Mouse (Mus musculus) G1E-ER4 (cell line): ENCODE data around the gene Nav3. TPM values are rescaled to one million over a fixed set of nuclear protein-coding genes. Genes with fewer than 3 reads are reported as not detected.

Experiments used
- GATA1 ChIP-seq: IDR thresholded peaks from one replicate; pipeline ENCODE4 v1.8.0; 2012; ENCODE audit warnings: low read length, inconsistent platforms
- polyA plus RNA-seq: library from polyadenylated mRNA; stranded (reverse); fragments of >175 nt; gene quantifications from 2 replicates; pipeline ENCODE4 v1.2.3, GENCODE M21; 2012

Gene Nav3
- polyA plus RNA-seq, 1 experiment: not detected

DNA sequence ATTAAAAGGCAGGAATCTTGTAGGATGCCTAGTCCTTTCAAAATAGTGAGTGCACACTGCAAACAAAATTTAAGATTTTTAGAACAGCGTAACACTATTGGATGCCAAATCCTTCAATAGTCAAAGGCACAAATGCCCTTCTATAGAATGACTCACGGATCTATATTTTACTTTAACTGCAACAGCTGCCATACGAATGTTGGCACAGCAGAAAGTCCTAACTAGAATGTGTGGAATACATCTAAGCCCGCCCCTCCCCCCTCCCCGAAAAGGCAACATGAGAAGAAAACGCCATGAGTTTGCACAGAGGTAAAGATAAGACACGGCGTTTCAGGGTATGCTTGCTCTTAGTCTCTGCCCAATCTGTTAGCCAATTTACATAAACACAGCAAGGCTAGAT is 383.6 kb downstream of the Nav3 start:
- TF ChIP-seq GATA1: no peak

DNA sequence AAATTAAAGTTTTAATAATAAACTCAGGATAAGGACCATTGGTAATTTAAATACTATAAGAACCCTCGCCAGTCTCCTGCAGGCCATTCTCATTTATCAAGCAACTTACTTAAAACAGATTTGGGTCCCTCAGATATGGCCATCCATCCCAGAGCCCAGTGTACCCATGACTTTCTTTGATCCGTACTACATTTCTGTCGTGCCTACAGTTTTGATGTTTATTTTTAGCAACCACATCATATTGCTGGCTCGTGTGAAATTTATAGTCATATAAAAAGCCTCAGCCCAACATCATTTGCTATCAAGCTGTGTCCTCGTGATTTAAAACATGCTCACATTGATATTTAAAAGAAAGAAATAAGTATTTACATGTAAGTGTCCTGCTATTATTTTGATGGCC is 394.8 kb downstream of the Nav3 start:
- TF ChIP-seq GATA1: no peak

DNA sequence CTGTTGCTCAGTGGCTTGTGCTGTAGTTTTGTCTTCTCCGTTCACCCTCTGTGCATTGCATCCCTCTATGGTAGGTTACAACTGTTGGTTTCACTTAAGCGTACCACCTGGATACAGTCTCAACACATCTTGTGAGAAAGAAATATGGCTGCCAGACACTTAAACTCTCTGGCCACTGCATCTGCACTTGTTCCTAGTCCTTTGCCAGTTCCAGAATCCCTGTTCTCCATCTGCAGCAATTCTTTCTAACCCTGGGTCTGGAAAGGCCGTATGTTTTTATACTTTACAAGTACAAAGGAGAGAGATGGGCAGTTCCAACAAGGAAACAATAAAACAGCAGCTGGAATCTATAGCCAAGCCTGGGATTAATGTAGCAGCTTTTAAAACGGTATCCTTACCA is 418.5 kb downstream of the Nav3 start:
- no peak for TF ChIP-seq GATA1

DNA sequence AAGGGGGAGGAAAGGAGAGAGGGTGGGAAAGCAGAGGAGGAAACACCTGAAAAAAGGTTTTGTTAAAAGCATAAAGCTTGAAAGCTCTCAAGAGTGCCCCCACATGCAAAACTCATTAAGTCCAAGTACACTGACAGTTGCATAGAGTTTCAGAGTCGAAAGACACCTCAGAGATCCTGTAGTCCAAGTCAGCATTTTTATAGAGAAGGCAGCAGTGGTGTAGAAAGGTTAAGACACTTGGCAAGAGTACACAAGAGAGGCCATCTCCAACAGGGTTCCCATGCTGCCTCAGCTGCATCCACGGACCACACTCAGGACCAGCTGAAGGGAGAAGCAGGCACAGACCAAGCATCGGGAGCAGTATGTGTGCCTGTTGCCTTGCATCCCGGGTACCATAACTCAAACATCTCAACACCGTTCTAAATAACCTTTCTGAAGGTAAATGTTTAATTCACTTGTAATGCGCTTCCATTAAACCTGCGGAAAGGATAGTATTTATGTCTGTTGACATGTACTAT is 421.4 kb downstream of the Nav3 start:
- TF ChIP-seq GATA1: no peak

DNA sequence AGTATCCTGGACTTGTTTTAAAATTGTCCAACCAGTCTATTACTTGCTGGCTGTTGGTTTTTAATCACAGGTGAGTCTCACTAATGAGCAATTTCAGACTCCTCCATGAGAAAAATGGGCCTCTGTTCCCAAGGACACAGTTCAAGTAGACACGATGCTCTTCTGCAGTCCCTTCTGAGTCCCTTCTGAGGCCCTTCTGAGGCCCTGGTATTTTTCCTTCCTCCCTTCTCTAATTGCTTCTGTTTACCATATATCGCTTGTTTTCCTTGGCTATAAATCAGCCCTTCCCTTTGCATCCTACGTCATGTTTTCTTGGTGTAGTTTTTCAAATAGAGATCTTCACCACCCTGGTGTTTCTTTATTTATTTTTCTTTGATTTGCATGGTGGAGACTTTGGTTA is 433.9 kb downstream of the Nav3 start:
- no peak for TF ChIP-seq GATA1

DNA sequence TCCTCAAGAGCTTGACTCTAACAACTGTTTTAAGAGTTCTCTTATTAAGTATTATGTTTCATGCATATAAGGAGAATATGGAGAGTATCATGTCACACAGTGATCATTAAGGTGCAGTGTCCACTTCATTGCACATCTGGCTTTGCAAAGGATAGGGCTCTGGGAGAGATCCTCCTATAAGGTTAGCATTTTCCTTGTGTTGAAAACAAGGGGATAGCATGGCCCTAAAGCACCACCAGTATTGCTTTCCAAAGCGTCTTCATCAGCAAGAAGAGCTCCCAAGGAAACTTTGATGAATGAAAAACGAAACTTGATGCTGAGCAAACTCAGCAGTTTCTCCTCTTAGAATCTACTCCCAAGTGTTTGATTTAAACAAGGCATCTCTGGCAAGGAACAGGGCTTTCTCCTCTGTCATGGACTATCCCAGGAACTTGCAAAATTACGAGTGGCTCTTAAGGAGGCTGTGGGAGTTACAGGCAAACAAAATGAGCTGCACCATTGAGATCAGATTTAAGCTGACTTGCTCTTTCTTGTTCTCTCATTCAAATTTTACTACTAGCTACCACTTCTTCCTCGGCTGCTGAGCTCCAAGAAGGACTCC is 436.6 kb downstream of the Nav3 start:
- no peak for TF ChIP-seq GATA1

DNA sequence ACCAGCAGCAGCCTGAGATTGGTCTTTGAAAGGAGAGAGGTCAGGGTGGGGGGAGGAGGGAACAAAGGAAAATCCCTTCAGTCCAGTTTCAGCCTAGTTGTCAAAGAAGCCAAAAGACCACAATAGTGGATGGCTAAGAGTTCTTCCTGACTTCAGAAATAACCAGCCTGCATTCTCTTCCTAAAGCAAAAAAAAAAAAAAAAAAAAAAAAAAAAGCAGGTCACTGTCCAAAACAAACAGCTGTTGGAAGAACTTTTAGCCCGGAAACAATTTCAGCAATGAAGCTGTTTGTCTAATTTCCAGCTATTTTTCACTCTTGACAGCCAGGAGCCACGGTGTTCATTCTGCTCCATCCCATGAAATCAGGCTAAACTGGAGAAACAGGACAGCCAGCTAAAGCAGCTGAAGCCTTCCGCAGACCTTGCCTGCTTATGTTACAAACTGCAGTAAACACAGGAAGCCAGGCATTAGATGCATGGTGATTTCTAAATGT is 455.2 kb downstream of the Nav3 start:
- TF ChIP-seq GATA1: no peak

DNA sequence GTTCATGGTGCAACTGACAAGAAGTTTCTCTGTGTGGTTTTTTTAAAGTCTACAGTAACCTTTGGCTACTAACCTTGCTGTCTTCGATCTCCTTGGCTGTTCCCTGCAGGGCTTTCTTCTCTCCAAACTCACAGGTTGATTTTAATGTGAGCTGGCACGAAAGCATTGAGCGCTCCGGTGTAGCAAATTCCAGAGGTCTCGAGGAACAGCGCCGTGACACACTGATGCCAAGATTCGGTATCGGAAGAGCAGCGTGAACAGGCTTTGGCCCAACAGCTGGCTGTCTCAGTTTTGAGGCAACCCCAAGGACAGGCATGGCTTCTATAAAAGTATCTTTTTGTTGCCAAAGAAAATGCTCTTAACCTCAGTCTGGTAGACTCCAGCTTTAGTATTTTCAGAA is 456.1 kb downstream of the Nav3 start:
- TF ChIP-seq GATA1: no peak

DNA sequence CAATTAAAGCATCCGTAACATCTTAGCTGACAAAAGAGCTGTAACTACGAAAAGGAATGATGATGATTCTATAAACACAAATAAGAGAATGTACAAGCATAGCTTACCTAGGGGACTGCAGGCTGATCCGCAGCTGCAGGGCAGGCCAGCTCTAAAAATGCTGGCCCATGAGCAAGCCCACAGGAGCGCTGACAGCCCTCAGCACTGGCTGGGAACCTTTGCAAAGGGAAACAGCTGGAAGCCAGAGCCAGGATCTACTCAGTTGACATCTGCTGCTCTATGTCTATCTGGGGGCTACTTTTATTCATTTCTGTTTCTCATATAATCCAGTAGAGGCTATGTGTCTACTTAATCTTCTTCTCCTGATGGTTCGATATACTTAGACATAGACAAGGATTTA is 461.7 kb downstream of the Nav3 start:
- no peak for TF ChIP-seq GATA1

DNA sequence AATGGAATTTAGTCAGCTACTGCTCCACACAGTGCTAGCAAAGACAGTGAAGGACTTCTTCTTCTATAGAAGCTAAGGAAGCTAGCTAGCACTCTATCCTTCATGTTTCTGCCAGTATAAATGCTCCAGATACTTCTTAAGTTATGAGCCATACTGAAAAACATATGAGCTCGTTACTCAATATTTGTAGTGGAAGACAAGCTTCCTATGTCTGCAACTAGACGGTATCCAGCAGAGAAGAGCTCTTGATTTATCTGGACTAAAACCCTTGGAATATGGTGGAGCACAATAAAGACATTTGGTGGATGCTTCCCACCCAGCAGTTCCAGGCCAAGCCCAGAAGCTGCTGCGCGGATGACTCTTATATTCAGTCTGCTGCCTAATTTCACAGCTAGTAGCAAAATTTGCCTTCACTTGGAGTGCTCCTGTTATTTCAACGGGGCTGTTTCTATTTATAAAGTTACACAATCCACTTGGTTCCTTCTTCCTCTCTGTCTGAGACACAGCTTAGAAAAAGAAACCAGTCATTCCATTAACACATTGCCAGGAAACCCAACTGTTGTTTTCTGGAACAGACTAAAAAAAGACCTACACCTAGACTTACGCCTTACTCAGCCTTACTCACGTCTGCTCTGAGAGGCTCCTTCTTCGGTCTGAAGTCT is 470.0 kb downstream of the Nav3 start:
- TF ChIP-seq GATA1: no peak

DNA sequence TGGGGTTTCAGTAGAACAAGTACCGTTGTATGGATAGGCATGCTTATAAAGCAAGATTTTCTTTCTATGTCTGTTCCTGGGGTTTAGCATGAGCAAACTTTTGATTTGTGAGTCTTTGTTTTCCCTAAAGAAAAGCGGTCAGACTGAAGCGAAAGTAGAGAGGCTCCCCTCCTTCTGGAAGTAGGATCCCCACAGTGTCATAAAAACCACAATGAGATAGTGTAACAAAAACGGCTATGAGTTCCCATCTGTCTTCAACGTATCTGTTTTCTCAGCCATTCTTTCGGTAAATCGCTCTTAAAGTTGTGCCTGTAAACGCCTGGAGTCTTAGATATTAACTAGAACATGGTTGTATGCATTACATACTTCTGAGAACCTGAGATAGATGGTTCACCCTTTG is 479.7 kb downstream of the Nav3 start:
- TF ChIP-seq GATA1: no peak

DNA sequence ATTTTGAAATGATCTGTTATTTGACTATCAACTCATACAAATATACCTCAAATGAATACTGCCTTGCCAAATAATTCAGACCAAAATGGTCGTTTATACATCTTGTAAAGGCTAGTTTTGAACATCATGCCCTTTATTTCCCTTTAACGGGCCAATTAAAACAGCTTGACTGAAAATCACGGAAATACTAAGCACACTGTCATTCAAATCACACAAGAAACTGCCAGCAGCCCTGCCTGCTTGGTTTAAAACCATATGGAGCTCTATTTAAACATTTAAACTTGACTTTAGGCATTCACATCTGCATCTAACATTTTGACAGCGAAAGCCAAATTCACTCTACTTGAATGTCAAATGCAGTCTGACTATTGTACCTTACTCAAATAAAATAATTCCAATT is 481.8 kb downstream of the Nav3 start:
- TF ChIP-seq GATA1: no peak

DNA sequence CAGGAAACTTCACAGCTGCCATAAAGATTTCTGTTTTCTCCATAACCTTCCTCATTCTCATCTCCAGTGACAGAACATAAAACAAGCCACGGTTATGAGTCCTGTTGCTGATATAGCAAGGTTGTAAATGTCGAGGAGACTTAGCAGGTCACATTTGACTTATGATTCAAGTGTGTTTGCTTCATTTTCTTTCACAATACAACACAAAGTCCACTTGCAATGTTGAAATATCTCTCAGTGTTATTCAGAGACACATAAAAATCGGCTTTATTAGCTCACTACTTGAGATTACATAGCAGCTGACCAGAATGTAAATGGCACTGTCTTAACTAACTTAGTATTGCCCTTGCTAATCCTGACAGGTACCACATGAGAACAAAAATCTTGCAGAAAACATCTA is 482.5 kb downstream of the Nav3 start:
- no peak for TF ChIP-seq GATA1

DNA sequence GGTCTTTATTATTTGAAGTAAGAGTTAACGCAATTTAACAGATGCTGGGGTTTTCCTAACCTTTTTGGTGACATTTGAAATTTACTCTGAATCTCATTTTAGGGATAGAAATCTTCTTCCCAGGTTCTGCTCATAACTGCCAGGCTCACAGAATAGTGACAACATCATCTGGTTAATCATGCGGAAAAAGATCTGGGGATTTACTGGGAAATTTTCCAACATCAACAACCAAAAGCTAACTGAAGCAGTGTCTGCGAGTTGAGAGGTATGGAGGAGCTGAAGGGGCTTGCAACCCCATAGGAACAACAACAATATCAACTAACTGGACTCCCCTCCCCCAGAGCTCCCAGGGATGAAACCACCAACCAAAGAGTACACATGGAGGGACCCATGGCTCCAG is 505.7 kb downstream of the Nav3 start:
- no peak for TF ChIP-seq GATA1

DNA sequence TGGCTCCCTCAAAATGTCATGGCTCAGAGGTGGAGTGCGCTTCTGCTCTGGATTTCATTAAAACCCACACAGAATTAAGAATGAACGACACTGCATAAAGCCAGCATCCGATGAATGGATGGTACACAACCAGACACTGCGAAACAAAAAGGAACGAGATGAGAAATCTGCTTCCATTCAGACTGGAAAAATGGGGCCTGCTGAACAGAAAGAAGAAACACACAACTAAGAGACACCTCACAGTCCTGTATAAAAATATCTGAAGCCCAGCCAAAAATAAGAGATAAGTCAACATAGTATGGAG is 526.7 kb downstream of the Nav3 start:
- TF ChIP-seq GATA1: no peak

DNA sequence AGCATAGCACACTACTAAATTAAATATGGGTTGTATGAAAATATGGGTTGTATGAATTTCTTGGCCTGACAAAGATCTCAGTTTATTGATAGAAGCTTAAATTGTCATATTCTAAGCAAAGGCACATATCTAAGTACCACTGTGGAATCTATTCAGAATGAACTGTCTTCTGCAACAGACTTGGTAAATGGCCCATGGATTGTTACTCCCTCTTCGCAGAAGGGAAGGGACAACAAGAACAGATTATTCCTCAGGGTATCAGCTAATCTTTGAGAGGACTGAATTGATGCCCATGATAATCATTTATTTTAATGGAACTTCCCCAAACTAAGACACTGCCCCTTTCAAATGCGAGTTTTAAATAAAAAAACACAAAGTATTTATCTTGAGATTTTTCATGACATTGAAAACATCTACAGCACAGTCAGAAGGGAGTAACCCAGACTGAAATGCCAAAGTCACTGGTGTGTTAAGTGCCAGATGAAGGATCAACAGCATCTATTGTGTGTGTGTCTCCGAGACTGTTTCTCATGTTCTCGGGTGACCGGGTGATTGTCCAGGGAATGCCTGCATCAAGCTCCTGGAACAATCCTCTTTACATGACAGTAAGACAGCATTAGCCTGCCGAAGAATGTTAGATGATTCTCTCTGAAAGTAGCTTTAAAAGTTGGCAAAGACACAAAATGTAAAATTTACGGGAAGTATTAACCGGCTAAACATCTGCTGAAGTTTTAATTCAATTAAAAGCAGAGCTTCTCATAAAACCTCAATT is 527.3 kb downstream of the Nav3 start:
- no peak for TF ChIP-seq GATA1

DNA sequence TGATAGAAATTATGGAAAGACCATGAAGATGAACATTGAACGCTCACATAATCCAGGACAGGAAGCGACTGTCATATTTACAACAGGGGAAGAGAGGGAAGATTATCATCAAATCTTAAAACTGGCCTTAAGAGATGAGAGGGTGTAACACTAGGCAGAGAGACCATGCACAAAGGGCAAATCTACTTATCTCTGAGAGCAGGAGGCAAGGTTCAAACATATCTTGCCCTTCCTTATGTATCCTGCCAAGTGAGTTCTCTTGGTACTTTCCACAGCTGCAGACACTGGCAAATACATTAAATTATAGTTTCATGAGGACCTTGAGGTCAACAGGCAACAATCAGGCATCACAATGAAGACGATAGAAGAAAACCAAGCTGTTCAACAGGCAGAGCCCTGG is 529.9 kb downstream of the Nav3 start:
- no peak for TF ChIP-seq GATA1
